Mouse (Mus musculus) thymus, adult 18-20 months (tissue): ENCODE data around the gene Klf3.

Experiments used
- DNase-seq, 2 experiments: peaks; one replicate each; pipeline ENCODE4 v3.0.0; 2022; ENCODE audit warnings: mixed read lengths in 2 of 2

Klf3 gene

DNA sequence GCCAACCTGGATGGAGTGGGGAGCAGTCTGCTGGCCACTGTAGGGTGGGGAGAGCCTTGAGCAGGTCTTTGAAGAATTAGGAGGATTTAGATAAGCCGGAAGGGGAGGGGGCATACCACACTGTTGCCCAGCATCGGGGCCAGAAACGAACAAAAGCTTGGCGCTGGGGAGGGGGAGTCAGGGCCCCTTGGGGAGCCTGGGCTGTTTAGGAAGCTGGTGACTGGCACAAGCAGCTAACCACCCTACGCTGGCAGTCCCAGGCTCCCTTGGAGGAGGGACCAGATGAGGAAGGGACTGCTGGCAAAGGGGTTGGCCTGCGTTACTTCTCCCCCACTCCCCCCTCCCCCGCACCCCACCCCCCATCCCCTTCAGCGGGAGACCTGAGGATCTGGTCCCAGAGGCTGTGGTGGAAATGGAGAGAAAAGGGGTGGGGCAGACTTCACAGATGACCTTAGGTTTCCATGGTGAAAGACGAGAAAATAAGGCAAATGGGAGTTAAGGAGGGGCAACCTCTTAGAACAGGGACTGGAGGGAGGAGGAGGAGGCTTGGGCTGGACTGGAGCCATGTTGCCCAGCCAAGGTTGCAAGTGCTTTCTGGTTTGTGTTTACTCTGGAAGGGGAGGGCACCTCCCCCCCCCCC, 7.8 kb downstream of the Klf3 start:
- DNase-seq: no peak

DNA sequence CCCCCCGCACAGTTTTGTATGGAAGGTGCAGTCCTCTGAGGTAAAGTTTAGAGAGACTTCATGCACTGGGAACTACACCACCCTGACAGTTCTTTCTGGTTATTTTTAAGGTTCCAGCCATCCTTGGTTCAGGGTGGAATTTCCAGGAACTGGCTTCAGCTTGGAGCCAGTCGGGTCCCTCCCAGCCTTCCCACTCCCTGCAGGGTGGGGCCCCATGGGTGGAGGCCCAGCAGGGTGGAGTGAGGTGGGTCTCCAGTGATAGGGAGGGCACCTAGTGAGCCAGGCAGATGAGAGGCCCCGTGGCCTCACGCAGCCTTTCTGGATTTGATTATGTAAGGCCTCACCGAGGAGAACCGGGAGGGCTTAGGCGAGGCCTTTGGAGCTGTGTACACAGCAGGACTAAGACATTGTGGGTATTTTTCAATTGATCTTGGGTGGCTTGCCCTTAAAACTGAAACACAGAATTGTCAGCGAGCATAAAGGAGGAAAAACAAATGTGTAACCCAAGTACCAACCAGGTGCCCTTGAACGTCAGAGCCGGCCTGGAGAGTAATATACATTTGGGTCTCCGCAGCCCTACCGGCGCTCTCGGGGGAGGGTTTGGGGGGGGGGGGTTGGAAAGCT, 8.4 kb downstream of the Klf3 start:
- DNase-seq: peak in 1 of 2 experiments; percentile 42

GRCm38 (mm10) chr5:64812124-64812982, 9.2 kb downstream of the Klf3 start:
- peak in 1 of 2 experiments; percentile 53 for DNase-seq

DNA sequence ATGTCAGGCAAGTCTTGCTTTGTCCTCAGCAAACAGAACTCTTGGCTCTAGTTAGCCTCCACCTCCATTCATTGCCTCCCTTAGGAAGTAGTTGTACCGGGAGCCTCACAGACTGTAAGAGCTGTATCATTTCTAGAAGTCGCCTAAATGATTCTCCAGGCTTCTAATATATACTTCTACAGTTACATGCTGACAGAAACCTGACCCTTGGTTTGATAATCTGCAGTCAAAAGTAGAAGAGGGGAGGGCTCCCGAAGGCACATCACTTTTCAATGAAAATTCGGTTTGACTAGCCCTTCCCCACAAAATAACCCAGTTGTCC, 9.8 kb downstream of the Klf3 start:
- DNase-seq: no peak

DNA sequence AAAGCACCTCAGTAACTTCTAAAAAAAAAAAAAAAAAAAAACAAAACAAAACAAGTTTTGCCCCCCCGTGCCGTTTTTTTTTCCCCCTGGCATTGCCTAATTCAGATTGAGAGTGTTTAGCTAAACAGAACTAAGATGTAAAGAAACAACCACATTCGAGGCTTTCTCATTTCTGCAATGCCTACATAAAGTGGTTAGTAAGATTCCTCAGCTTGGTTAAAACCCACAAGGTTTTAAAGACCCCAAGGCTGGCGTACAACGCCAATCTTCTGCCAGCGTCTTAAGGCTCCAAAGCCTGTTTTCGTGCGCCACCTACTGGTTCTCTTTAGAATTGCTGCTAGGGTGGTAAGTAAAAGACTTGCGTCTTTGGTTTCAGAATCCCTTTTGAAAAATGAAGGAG, 10.2 kb downstream of the Klf3 start:
- DNase-seq: peak; percentile 68 to 82

- DNase-seq: no peak
These were observed 11.2 kb downstream of the Klf3 start for GRCm38 (mm10) chr5:64814416-64814815.

DNA sequence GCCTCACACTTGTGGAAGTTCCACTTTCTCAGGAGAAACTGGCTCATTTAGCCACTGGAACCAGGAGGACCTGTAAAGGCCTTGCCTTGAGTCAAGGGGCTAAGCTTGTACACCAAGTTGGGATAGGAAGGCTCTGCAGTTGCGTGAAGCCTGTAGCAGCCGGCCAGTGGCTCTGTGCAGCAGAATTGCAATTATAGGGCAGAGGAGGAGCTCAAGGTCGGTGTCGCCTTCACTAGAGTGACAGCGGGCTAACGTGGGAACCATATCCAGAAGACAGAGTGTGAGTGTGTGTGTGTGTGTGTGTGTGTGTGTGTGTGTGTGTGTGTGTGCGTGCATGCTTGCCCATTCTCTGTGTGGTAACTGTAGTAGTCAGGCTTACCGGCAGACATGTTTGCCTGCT, 12.4 kb downstream of the Klf3 start:
- DNase-seq: no peak

DNA sequence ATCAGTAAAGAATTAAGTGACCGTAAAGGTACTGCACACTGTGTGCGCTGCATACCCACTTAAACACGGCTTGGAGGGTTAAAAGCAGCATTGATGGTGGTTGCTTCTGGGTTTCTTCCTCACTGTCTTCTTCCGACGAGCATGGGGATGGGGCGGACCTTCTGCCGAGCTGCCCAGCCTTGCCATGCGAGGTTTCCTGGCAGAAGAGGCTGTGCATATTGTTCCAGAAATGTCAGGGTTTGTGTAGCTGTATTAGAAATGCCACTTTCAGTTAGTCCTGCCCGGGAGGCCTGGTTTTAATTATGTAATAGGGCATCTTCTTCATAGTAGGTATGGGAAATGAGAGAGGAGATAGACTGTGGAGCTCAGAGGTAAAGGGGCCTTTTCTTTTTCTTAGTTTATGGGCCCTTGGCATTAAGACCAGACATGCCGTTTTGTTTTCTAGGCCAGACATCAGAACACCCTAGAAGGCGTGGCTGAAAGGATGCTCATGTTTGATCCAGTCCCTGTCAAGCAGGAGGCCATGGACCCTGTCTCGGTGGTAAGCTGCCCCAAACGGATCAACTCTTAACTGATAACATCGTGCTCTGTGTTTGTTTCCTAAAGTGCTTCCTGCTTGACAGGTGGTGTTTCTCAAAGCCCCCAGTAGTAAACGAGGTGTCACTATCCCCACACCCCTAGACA, 13.2 kb downstream of the Klf3 start:
- no peak for DNase-seq

DNA sequence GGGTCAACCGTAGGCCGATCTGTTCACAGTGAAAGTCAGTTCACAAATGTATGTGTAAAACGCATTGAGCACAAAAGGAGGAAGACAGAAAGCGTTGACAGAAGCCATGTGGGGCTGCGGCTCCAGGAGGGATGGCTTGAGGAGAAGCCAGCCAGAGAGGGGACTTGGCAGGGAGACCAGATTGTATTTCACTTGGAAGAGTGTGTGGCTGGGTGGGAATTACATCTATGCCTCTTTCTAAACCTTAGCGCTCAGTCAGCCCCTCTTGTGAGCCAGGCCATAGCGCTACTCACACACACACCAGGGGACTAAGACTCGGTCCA, 13.7 kb downstream of the Klf3 start:
- DNase-seq: no peak

DNA sequence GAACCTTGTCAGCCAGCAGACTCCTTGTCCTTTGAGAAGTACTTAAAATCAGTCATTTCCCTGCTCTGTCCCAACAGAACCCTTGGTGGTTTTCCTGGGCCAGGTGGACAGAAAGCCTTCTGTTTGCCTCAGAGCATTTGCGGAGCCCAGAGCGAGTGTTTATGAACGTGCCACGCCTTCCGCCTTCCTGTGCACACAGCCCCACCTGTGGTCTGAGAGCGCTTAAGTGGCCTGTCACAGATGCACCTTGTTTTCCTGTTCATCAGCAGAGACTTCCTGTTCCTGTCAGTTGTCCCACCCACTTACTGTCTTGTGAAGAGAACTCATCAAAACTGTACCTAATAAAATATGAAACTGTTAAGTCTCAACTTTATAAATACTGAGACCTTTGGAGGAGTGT, 16.2 kb downstream of the Klf3 start:
- DNase-seq: peak; percentile 64 to 82

DNA sequence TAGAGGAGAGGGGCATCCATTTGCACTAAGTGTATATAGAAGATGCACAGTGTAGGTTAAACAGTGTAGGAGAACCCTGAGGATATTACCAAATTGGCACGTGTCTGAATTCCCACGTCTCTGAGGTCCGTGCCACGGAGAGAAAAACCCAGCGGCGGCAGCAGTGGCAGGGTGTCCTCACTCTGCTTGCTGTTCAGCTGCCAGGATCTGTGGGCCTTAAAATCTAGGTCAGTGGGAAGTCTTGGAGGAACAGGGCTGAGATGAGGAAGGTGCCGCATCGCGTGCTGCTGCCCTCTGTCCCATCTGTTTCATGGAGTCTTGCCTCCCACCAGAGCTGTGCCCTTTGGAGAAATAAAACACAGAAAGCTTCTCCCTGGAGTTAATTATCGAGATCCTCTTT, 16.9 kb downstream of the Klf3 start:
- no peak for DNase-seq

- no peak for DNase-seq
These were observed 18.1 kb downstream of the Klf3 start for GRCm38 (mm10) chr5:64821294-64821693.

DNA sequence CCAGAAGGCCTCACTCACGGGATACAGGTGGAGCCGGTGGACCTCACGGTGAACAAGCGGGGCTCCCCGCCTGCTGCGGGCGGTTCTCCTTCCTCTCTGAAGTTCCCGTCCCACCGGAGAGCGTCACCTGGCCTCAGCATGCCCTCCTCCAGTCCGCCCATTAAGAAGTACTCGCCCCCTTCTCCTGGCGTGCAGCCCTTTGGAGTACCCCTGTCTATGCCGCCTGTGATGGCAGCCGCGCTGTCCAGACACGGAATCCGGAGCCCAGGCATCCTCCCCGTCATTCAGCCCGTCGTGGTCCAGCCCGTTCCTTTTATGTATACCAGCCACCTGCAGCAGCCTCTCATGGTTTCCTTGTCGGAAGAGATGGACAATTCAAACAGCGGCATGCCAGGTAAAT, 18.8 kb downstream of the Klf3 start:
- no peak for DNase-seq

GRCm38 (mm10) chr5:64823431-64823830, 20.2 kb downstream of the Klf3 start:
- DNase-seq: no peak

- no peak for DNase-seq
These were observed 21.6 kb downstream of the Klf3 start for GRCm38 (mm10) chr5:64824765-64825164.

DNA sequence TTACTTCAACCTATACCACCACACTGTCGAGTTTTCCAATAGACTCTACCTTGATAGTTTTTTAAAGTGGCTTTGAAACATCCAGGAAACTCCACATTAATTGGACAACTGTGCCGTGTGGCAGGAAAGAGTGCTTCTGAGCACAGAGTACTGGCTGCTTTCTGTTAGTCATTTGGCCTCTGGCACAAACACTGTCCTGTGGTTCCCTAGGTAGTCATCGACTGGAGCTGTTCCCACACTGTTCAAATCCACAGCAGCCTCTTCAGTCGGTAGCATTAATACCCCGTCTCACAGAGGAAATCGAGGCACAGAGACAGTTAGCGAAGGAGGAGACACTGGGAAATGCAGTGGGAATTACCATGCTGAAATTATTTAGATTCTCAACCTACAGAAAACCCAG, 22.3 kb downstream of the Klf3 start:
- DNase-seq: no peak

DNA sequence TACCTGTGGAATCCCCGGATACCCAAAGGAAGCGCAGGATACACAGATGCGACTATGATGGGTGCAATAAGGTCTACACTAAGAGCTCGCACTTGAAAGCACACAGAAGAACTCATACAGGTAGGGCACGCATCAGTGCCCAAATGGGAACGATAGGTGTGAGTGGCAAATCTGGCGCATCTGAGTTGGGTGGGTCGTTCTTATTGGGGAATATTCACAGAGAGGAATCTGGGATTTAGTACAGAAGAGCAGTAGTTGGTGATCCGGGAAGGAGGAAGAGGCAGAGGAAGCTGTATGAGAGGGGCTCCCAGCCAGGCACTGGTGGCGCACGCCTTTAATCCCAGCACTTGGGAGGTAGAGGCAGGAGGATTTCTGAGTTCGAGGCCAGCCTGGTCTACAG, 24.0 kb downstream of the Klf3 start:
- DNase-seq: no peak

DNA sequence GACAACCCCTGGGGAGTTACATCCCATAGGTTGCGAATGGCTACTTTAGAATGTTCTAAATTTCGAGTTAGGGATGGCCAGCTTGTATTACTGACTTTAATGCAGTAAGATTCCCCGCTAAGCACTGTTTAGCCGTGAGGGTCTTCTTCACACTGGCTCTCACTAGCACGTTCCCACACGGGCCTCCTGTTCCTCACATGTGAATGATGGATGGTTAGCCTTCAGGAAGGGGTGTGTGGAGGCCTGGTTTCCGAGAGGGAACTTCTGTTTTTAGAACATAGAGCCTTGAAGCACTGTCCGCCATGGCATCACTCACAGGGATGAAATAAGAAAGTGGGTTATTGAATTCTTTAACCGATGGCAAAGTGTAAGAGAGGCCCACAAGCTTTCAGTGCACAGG, 25.1 kb downstream of the Klf3 start:
- no peak for DNase-seq

DNA sequence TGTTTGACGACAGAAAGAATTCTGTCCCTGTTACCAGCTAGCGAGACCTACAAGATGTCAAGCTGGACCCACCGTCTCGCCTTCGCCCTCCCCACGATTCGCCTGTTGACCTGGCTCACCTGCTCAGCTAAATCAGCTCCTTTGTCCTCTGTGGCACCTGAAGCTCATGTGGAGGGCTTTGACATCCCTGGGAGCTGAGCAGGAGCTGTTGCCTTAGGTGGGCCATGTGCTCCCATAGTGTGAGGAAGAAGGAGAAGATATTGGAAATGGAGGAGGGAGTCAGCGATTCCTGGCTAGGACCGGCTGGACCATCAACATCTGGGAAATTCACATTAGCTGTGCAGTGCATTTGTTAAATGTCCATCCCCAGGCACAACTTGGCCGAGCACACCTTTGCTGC, 26.4 kb downstream of the Klf3 start:
- no peak for DNase-seq

- DNase-seq: no peak
These were observed 27.6 kb downstream of the Klf3 start for GRCm38 (mm10) chr5:64830773-64831172.

- no peak for DNase-seq
These were observed 30.2 kb downstream of the Klf3 start for GRCm38 (mm10) chr5:64833410-64833809.

DNA sequence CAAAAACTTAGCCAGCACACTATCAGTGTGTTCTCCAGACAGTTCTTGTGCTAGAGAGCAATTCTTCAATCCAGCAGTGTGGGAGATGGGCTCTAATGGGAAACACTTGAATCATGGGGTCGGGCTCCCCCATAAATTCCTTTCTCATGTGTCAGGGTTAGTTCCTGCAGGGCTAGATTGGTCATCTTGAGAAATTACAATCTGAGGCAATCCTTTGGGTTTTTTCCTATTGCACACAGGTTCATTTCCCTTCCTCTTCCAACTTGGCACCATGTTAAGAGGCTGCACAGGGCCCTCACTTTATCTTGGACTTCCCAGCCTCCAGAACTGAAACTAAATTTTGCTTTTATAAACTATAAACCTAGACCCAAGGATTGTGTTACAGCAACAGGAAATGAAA, 31.0 kb downstream of the Klf3 start:
- no peak for DNase-seq

GRCm38 (mm10) chr5:64835295-64835694, 32.1 kb downstream of the Klf3 start:
- no peak for DNase-seq
